Mouse (Mus musculus) heart, embryonic 12.5 days (tissue): ENCODE data around the gene Ppm1m. TPM values are rescaled to one million over a fixed set of nuclear protein-coding genes. Genes with fewer than 3 reads are reported as not detected.
A peak's percentile ranks its signal among the peaks of the same experiment; 100 is the strongest.

Experiments used
- ATAC-seq: fragments of 200-750 bp; cut with Nextera tagmentation; 2 replicates; pipeline ENCODE4 v1.8.0; 2017; ENCODE audit warnings: moderate TSS enrichment, moderate library complexity; ENCODE audit not compliant: insufficient number of reproducible peaks, low FRiP score
- H3K27ac ChIP-seq: fragments of 300-500 bp; sonication (generic); 2 replicates; pipeline ENCODE4 v1.5.1; 2016; ENCODE audit warnings: mild to moderate bottlenecking, moderate library complexity; ENCODE audit not compliant: poor library complexity, severe bottlenecking
- H3K27me3 ChIP-seq: fragments of 300-500 bp; sonication (generic); replicated peaks from 2 replicates; pipeline ENCODE4 v1.6.1; 2016; ENCODE audit warnings: mild to moderate bottlenecking, moderate library complexity
- H3K36me3 ChIP-seq: fragments of 300-500 bp; sonication (generic); 2 replicates; pipeline ENCODE4 v1.6.1; 2016; ENCODE audit warnings: mild to moderate bottlenecking, moderate library complexity
- H3K4me1 ChIP-seq: fragments of 300-500 bp; sonication (generic); replicated peaks from 2 replicates; pipeline ENCODE4 v1.6.1; 2016; ENCODE audit warnings: mild to moderate bottlenecking
- H3K4me2 ChIP-seq: fragments of 300-500 bp; sonication (generic); 2 replicates; pipeline ENCODE4 v1.6.1; 2016; ENCODE audit warnings: mild to moderate bottlenecking, moderate library complexity
- H3K4me3 ChIP-seq: fragments of 300-500 bp; sonication (generic); 2 replicates; pipeline ENCODE4 v1.5.1; 2016; ENCODE audit warnings: mild to moderate bottlenecking
- H3K9ac ChIP-seq: fragments of 300-500 bp; sonication (generic); 2 replicates; pipeline ENCODE4 v1.6.1; 2016; ENCODE audit warnings: mild to moderate bottlenecking, moderate library complexity
- H3K9me3 ChIP-seq: fragments of 300-500 bp; sonication (generic); replicated peaks from 2 replicates; pipeline ENCODE4 v1.6.1; 2016; ENCODE audit warnings: mild to moderate bottlenecking, moderate library complexity
- WGBS: fragments of 180-500 bp; shearing (Covaris S2); methylation state at CpG from one replicate; pipeline ENCODE4 v1.1.7; 2016; 5-methylcytosine and 5-hydroxymethylcytosine counted together
- polyA plus RNA-seq: library from polyadenylated mRNA; unstranded; fragments of >200 nt; fragmentation: Nextera tagmentation; extraction: Ambion mirVana; gene quantifications from 2 replicates; pipeline ENCODE4 v1.2.1, GENCODE M21; 2016

The Ppm1m gene
- polyA plus RNA-seq, 1 experiment from 2014 or later: 30.7 TPM

DNA sequence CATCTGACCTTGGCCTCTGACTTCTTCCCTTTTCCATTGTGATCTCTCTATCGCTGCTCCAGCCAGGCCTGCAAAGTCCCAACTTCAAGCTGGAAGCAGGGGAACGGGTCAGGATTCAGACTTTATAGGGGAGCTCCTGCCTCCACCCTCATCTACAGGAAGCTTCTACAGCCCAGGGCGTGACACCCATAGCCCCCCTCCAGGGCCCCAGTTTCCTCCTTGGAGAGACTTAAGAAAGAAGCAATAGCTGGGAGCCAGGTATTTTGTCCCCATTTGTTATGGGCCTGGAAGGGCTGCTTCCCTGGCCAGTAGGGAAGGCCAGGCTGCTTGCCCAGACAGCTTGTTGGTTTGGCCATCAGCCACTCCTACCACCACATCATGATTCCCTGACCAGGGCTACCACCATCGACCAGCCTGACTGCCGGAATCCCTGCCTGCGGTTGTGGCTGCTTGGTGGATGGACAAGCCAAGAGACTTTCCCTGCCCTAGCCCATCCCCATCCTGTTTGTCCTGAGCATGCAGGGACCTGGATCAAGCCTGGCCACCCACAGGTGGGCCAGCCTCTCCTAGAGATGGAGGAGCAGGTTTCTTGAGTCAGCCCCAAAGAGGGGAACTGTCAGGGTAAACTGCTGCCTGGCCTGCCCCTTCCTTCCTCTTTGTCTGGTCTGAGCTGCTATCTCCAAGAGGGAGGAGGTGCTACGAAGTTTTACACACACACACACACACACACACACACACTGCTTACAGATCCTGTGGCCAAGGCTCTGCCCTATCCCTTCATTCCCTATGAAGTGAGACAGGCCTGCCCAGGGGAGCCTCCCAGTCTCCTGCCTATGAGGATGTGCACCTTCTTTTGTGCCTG, 4.7 kb upstream of the Ppm1m start:
- Histone ChIP-seq H3K4me1 (peaks cover 53% of the 10 kb centered on the region), H3K9me3 (no peaks in the 10 kb centered on the region), H3K9ac (peak overlapping the region; percentile 42), H3K4me3 (peak overlapping the region; percentile 73), H3K4me2 (peak overlapping the region; percentile 80), H3K36me3 (peaks cover 21% of the 10 kb centered on the region), H3K27me3 (no peaks in the 10 kb centered on the region), H3K27ac (peak overlapping the region; percentile 73; the same call in 1 of the 2 replicates)
- WGBS: 66% methylated on average over 7 of the region's 7 CpGs
- ATAC-seq: no peak

- ATAC-seq: peak; percentile 89
- Histone ChIP-seq H3K4me3 (peak within 1 kb of the TSS; percentile 73), H3K36me3 (peaks cover 12% of the 10 kb centered on the region), H3K27me3 (no peaks in the 10 kb centered on the region), H3K9me3 (no peaks in the 10 kb centered on the region), H3K4me1 (peaks cover 60% of the 10 kb centered on the region), H3K4me2 (peak within 1 kb of the TSS; percentile 80), H3K9ac (peak within 1 kb of the TSS; percentile 79), H3K27ac (peak within 1 kb of the TSS; percentile 73)
- 1% methylated on average over 61 of the region's 61 CpGs for WGBS
Observed at GRCm38 (mm10) chr9:106202819-106203636, 3.5 kb upstream of the Ppm1m start, which contains the start of gene Twf2. TSS of gene Twf2 (plus strand) at chr9:106203108.

DNA sequence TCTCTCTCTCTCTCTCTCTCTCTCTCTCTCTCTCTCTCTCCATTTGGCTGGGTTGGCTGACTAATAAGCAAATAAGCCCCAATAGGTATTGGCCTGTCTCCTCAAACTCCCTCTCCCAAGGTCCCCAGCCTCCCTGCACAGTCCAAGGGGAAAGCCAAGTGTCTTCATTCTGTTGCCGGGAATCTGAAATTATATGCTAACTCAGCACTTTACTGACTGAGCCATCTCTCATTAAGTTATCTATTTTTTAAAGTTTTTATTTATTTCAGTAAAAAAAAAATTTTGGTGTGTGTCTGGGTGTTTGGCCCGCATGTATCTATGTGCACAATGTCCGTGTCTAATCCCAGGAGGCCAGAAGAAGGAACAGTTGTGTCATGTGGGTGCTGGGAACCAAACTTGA, 2.3 kb upstream of the Ppm1m start:
- Histone ChIP-seq H3K9ac (no peak overlapping the region), H3K36me3 (peaks cover 6% of the 10 kb centered on the region; the same call in 1 of the 2 replicates), H3K4me2 (peak overlapping the region; percentile 80), H3K27ac (peak overlapping the region; percentile 73; the same call in 1 of the 2 replicates), H3K9me3 (no peaks in the 10 kb centered on the region), H3K27me3 (no peaks in the 10 kb centered on the region), H3K4me3 (no peak overlapping the region), H3K4me1 (peaks cover 59% of the 10 kb centered on the region)
- 88% methylated on average over 3 of the region's 3 CpGs for WGBS
- no peak for ATAC-seq

- peak overlapping the region; percentile 74 for H3K4me3 ChIP-seq
- H3K4me2 ChIP-seq: peak overlapping the region; percentile 70
- no peaks in the 10 kb centered on the region for H3K9me3 ChIP-seq
- peak; percentile 78 for ATAC-seq
- H3K27me3 ChIP-seq: no peaks in the 10 kb centered on the region
- WGBS: under 1% methylated on average over 51 of the region's 51 CpGs
- peaks cover 32% of the 10 kb centered on the region for H3K36me3 ChIP-seq
- peaks cover 32% of the 10 kb centered on the region for H3K4me1 ChIP-seq
- H3K9ac ChIP-seq: peak overlapping the region; percentile 84
- peak overlapping the region; percentile 22; the same call in 1 of the 2 replicates for H3K27ac ChIP-seq
Observed at GRCm38 (mm10) chr9:106198962-106199458, 536 bp downstream of the Ppm1m start.

DNA sequence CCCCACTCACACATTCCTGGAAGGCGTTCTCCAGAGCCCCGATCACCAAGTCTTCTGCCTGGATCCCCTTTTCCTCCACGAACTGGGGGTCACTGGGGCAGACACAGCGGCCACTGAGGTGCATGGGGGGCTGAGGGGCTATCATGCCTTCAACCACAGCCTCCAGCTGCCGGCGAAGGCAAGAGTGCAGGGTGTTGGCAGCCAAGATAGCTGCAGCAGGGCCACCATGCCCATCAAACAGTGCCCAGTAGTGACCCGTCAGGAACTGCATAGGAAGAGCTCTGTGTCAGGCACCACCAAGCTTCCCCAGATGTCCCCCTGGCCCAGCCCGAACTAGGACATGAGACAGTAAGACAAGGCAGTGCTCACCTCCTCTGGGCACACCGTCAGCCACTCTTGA, 1.8 kb downstream of the Ppm1m start:
- 87% methylated on average over 9 of the region's 9 CpGs for WGBS
- Histone ChIP-seq H3K9ac (0 out of 2 replicates have a peak overlapping the region, but pooled peaks have one; percentile 11), H3K4me2 (peak overlapping the region; percentile 70), H3K9me3 (no peaks in the 10 kb centered on the region), H3K4me3 (no peak overlapping the region), H3K27ac (no peak overlapping the region), H3K27me3 (no peaks in the 10 kb centered on the region), H3K4me1 (peaks cover 24% of the 10 kb centered on the region), H3K36me3 (peaks cover 39% of the 10 kb centered on the region)
- ATAC-seq: no peak

GRCm38 (mm10) chr9:106197081-106197713, 2.3 kb downstream of the Ppm1m start:
- Histone ChIP-seq H3K4me1 (peaks cover 22% of the 10 kb centered on the region), H3K27ac (no peak overlapping the region), H3K4me2 (no peak overlapping the region), H3K27me3 (no peaks in the 10 kb centered on the region), H3K9ac (no peak overlapping the region), H3K4me3 (no peak overlapping the region), H3K36me3 (peaks cover 42% of the 10 kb centered on the region), H3K9me3 (no peaks in the 10 kb centered on the region)
- ATAC-seq: no peak
- WGBS: 91% methylated on average over 3 of the region's 3 CpGs

GRCm38 (mm10) chr9:106195693-106196092, 3.9 kb downstream of the Ppm1m start:
- Histone ChIP-seq H3K9ac (no peak overlapping the region), H3K27me3 (no peaks in the 10 kb centered on the region), H3K27ac (no peak overlapping the region), H3K9me3 (no peaks in the 10 kb centered on the region), H3K4me3 (no peak overlapping the region), H3K36me3 (peaks cover 56% of the 10 kb centered on the region), H3K4me2 (no peak overlapping the region), H3K4me1 (peaks cover 21% of the 10 kb centered on the region)
- ATAC-seq: no peak
- 88% methylated on average over 8 of the region's 8 CpGs for WGBS

GRCm38 (mm10) chr9:106193930-106194807, 5.4 kb downstream of the Ppm1m start:
- Histone ChIP-seq H3K9ac (0 out of 2 replicates have a peak overlapping the region, but pooled peaks have one; percentile 22), H3K27ac (no peak overlapping the region; the same call in 1 of the 2 replicates), H3K27me3 (no peaks in the 10 kb centered on the region), H3K4me3 (no peak overlapping the region), H3K9me3 (no peaks in the 10 kb centered on the region), H3K4me1 (peaks cover 11% of the 10 kb centered on the region), H3K36me3 (peaks cover 71% of the 10 kb centered on the region), H3K4me2 (no peak overlapping the region)
- no peak for ATAC-seq
- 89% methylated on average over 8 of the region's 8 CpGs for WGBS

DNA sequence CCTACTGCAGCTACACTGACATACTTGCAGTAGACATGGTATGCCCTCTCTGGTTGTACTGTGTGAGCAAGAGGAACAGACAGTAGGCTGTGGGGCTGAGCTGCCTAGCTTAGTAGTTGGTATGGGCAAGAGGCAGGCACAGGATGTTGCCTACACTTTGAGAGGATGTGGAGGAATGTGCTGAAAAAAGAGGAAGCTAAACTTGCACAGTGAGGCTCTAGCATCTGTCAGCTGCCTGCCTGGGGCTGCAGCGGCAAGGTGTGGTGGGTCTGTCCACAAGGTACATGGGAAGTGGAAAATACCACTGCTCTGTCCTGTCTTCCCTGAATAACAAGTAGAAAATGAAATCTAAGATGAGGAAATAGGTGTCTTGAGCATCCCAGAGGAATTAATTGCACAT, 6.5 kb downstream of the Ppm1m start:
- Histone ChIP-seq H3K27ac (no peak overlapping the region), H3K4me3 (no peak overlapping the region), H3K9ac (no peak overlapping the region), H3K9me3 (no peaks in the 10 kb centered on the region), H3K36me3 (peaks cover 82% of the 10 kb centered on the region), H3K4me1 (peaks cover 4% of the 10 kb centered on the region), H3K4me2 (no peak overlapping the region), H3K27me3 (no peaks in the 10 kb centered on the region)
- no peak for ATAC-seq
- WGBS: 88% methylated on average over 1 of the region's 1 CpGs

DNA sequence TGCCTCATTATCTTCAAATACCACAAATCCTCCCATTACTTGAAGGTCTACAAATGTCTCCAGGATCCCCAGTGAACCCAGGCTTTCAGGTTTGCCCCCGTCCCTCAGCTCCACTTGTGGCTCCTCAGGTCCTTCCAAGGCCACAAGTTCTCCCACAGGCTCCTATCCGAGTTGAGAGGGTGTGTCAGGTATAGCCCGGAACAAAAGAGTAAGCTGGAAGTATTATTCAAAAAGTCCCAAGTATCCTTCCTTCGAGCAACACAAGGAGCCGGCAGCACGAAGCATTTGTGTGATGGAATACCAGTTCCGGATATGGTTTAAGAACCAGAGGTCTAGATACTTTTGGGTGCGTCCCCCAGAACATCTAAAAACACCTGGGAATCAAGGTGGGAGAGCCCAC, 7.5 kb downstream of the Ppm1m start:
- Histone ChIP-seq H3K27me3 (no peaks in the 10 kb centered on the region), H3K4me2 (no peak overlapping the region), H3K4me1 (no peaks in the 10 kb centered on the region), H3K4me3 (no peak overlapping the region), H3K9ac (no peak overlapping the region), H3K27ac (no peak overlapping the region), H3K36me3 (peaks cover 88% of the 10 kb centered on the region), H3K9me3 (no peaks in the 10 kb centered on the region)
- ATAC-seq: no peak
- WGBS: 91% methylated on average over 8 of the region's 8 CpGs
